Comparison of ENCODE assay signal across 8 mouse cellular contexts in genomic region chr4:126619691-126620330, GRCm38 (mm10). TPM values are rescaled to one million over a fixed set of nuclear protein-coding genes. Genes with fewer than 3 reads are reported as not detected.
DNase-seq lines count a peak whose midpoint lies in the region; ATAC-seq and TF ChIP-seq lines count a peak whose summit lies in the region.

No protein-coding gene starts in this region.

- peaks cover 20% of the 10 kb centered on the region for H3K4me1 ChIP-seq in E14TG2a.4 (replicated peaks; ENCODE audit: low read depth, low read length)
- H3K4me1 ChIP-seq in forebrain, embryonic 16.5 days (replicated peaks; ENCODE audit: control insufficient read depth, insufficient read depth, low read length) = peaks cover 10% of the 10 kb centered on the region
- no peaks in the 10 kb centered on the region for H3K4me1 ChIP-seq in liver, embryonic 16.5 days (ENCODE audit: control insufficient read depth, low read depth, low read length)

- no peaks in the 10 kb centered on the region for H3K9me3 ChIP-seq in E14TG2a.4 (ENCODE audit: low read length)
- no peaks in the 10 kb centered on the region for H3K9me3 ChIP-seq in forebrain, embryonic 16.5 days (ENCODE audit: control insufficient read depth, low read length)
- H3K9me3 ChIP-seq in liver, embryonic 16.5 days (replicated peaks; ENCODE audit: control insufficient read depth, low read length) = no peaks in the 10 kb centered on the region

- WGBS in forebrain, embryonic 16.5 days = under 1% methylated on average over 33 of the region's 33 CpGs
- WGBS in liver, embryonic 16.5 days (ENCODE audit: insufficient replicate concordance) = 7% methylated on average over 33 of the region's 33 CpGs

- peaks cover 67% of the 10 kb centered on the region for H3K27me3 ChIP-seq in E14TG2a.4 (ENCODE audit: insufficient read depth, low read length)
- H3K27me3 ChIP-seq in forebrain, embryonic 16.5 days (replicated peaks; ENCODE audit: control insufficient read depth, insufficient read depth, low read length) = peaks cover 3% of the 10 kb centered on the region; the same call in 1 of the 2 replicates
- peaks cover 33% of the 10 kb centered on the region for H3K27me3 ChIP-seq in liver, embryonic 16.5 days (ENCODE audit: control insufficient read depth, insufficient read depth, low read depth, low read length)

- peak overlapping the region; percentile 70 for H3K9ac ChIP-seq in forebrain, embryonic 16.5 days (replicated peaks; ENCODE audit: low read depth, low read length)
- no peak overlapping the region for H3K9ac ChIP-seq in liver, embryonic 16.5 days (ENCODE audit: low read depth, low read length)

- H3K36me3 ChIP-seq in E14TG2a.4 (ENCODE audit: insufficient read depth, low read length) = no peaks in the 10 kb centered on the region
- no peaks in the 10 kb centered on the region for H3K36me3 ChIP-seq in forebrain, embryonic 16.5 days (ENCODE audit: control insufficient read depth, insufficient read depth)
- no peaks in the 10 kb centered on the region for H3K36me3 ChIP-seq in liver, embryonic 16.5 days (ENCODE audit: control insufficient read depth, insufficient read depth)

- intact Hi-C loops in gastrocnemius, adult 2 months (cut with DNase I) = no loop called here
- intact Hi-C loops in gastrocnemius, postnatal 14 days (cut with DNase I; ENCODE audit: low total_unique reads) = no loop called here

- H3K27ac ChIP-seq in gastrocnemius, adult 2 months = no peak overlapping the region
- H3K27ac ChIP-seq in forebrain, embryonic 16.5 days (ENCODE audit: low read length) = peak overlapping the region; percentile 51
- H3K27ac ChIP-seq in liver, embryonic 16.5 days (ENCODE audit: low read length) = no peak overlapping the region

- TF ChIP-seq CTCF in gastrocnemius, adult 2 months (IDR thresholded peaks at IDR 0.05) = no peak
- TF ChIP-seq CTCF in E14TG2a.4 (conservative IDR thresholded peaks at IDR 0.05; ENCODE audit: low read length) = no peak

- ATAC-seq in forebrain, embryonic 16.5 days = peak; percentile 57; the same call in 1 of the 2 replicates
- ATAC-seq in liver, embryonic 16.5 days (ENCODE audit: low read depth) = no peak
- no peak for ATAC-seq in frontal cortex, adult (ENCODE audit: low TSS enrichment)

- H3K4me3 ChIP-seq in gastrocnemius, adult 2 months = peak overlapping the region; percentile 26
- peak overlapping the region; percentile 74 for H3K4me3 ChIP-seq in E14TG2a.4 (replicated peaks; ENCODE audit: low read length)
- peak overlapping the region; percentile 31 for H3K4me3 ChIP-seq in forebrain, embryonic 16.5 days (replicated peaks; ENCODE audit: low read length)
- H3K4me3 ChIP-seq in liver, embryonic 16.5 days (ENCODE audit: low read depth, low read length) = no peak overlapping the region; the same call in 1 of the 2 replicates

- H3K4me2 ChIP-seq in forebrain, embryonic 16.5 days (ENCODE audit: low read length) = peak overlapping the region; percentile 58
- peak overlapping the region; percentile 20; the same call in 1 of the 2 replicates for H3K4me2 ChIP-seq in liver, embryonic 16.5 days (ENCODE audit: low read depth, low read length)

- DNase-seq in gastrocnemius, adult 2 months = peak; percentile 30
- DNase-seq in gastrocnemius, postnatal 14 days = no peak
- no peak for DNase-seq in layer of hippocampus, adult 11-12 months (ENCODE audit: low spot score)
- DNase-seq in testis, postnatal 14 days (ENCODE audit: low spot score) = no peak

RNA-seq across cellular contexts. Expression of gene 5730409E04Rik, which starts 10.2 kb away (rescaled TPM):
- total RNA-seq in gastrocnemius, adult 2 months (2021) = 10 to 100 TPM; 21.6 to 25.9 TPM
- total RNA-seq in gastrocnemius, postnatal 14 days (2021) = 10 to 100 TPM; 13.0 to 13.6 TPM
- 3.9 and 4.6 TPM in 2 replicates for polyA plus RNA-seq in forebrain, embryonic 16.5 days (2015; fragmentation: Nextera tagmentation; extraction: Ambion mirVana)
- 0.13 and 0.18 TPM in 2 replicates for polyA plus RNA-seq in liver, embryonic 16.5 days (2015; fragmentation: Nextera tagmentation; extraction: Ambion mirVana)

RNA-seq across cellular contexts. Expression of gene Psmb2, which starts 57.6 kb away (rescaled TPM):
- total RNA-seq in gastrocnemius, adult 2 months (2021) = 10 to 100 TPM; 93.2 to 98.3 TPM
- 10 to 100 TPM; 88.0 to 99.6 TPM for total RNA-seq in gastrocnemius, postnatal 14 days (2021)
- 432 and 443 TPM in 2 replicates for polyA plus RNA-seq in forebrain, embryonic 16.5 days (2015; fragmentation: Nextera tagmentation; extraction: Ambion mirVana)
- polyA plus RNA-seq in liver, embryonic 16.5 days (2015; fragmentation: Nextera tagmentation; extraction: Ambion mirVana) = 222 and 248 TPM in 2 replicates
